Mouse (Mus musculus) neural tube, embryonic 11.5 days (tissue): ENCODE measurements around the gene Zfhx3. TPM values are rescaled to one million over a fixed set of nuclear protein-coding genes. Genes with fewer than 3 reads are reported as not detected.

Experiments
- ATAC-seq: fragments of 200-750 bp; cut with Nextera tagmentation; 2 replicates; pipeline ENCODE4 v1.8.0; 2017; ENCODE audit warnings: moderate number of reproducible peaks, mild to moderate bottlenecking, moderate TSS enrichment, moderate library complexity; ENCODE audit not compliant: insufficient read depth, low FRiP score, low TSS enrichment
- DNase-seq: peaks from one replicate; pipeline ENCODE4 v3.0.0-alpha.2; 2015; ENCODE audit warnings: low spot score
- H3K27ac ChIP-seq: fragments of 300-500 bp; sonication (generic); 2 replicates; pipeline ENCODE4 v1.5.1; 2014; ENCODE audit warnings: low read depth, mild to moderate bottlenecking, low read length
- H3K27me3 ChIP-seq: fragments of 300-500 bp; sonication (generic); 2 replicates; pipeline ENCODE4 v1.6.1; 2014; ENCODE audit warnings: mild to moderate bottlenecking, low read length, mixed read lengths; ENCODE audit not compliant: control insufficient read depth, insufficient read depth
- H3K36me3 ChIP-seq: fragments of 300-500 bp; sonication (generic); 2 replicates; pipeline ENCODE4 v1.6.1; 2014; ENCODE audit warnings: mild to moderate bottlenecking, low read length, moderate library complexity, mixed read lengths; ENCODE audit not compliant: control insufficient read depth, insufficient read depth
- H3K4me1 ChIP-seq: fragments of 300-500 bp; sonication (generic); 2 replicates; pipeline ENCODE4 v1.6.1; 2014; ENCODE audit warnings: low read length, mixed read lengths; ENCODE audit not compliant: control insufficient read depth, insufficient read depth
- H3K4me2 ChIP-seq: fragments of 300-500 bp; sonication (generic); 2 replicates; pipeline ENCODE4 v1.6.1; 2014; ENCODE audit warnings: low read depth, mild to moderate bottlenecking, moderate library complexity
- H3K4me3 ChIP-seq: fragments of 300-500 bp; sonication (generic); 2 replicates; pipeline ENCODE4 v1.5.1; 2014; ENCODE audit warnings: low read depth, low read length
- H3K9ac ChIP-seq: fragments of 300-500 bp; sonication (generic); 2 replicates; pipeline ENCODE4 v1.6.1; 2014; ENCODE audit warnings: mild to moderate bottlenecking, low read length
- H3K9me3 ChIP-seq: fragments of 300-500 bp; sonication (generic); 2 replicates; pipeline ENCODE4 v1.6.1; 2016; ENCODE audit warnings: low read length; ENCODE audit not compliant: control insufficient read depth
- WGBS: fragments of 180-500 bp; shearing (Covaris S2); extraction: QIAGEN DNeasy Blood & Tissue Kit; methylation state at CpG from one replicate; pipeline ENCODE4 v1.1.7; 2014; 5-methylcytosine and 5-hydroxymethylcytosine counted together
- polyA plus RNA-seq: library from polyadenylated mRNA; unstranded; fragments of >200 nt; fragmentation: Nextera tagmentation; extraction: Ambion mirVana; gene quantifications from 2 replicates; pipeline ENCODE4 v1.2.1, GENCODE M21; 2014

Zfhx3 gene
- polyA plus RNA-seq, 1 experiment from 2014 or later, result 36.2 TPM

GRCm38 (mm10) chr8:108710607-108711489 lies 768.4 kb downstream of the Zfhx3 start:
- Histone ChIP-seq H3K27ac (peak overlapping the region; percentile 82), H3K4me2 (peak overlapping the region; percentile 8), H3K9ac (peak overlapping the region; percentile 63), H3K9me3 (no peaks in the 10 kb centered on the region), H3K4me1 (peaks cover 76% of the 10 kb centered on the region), H3K4me3 (no peak overlapping the region), H3K27me3 (no peaks in the 10 kb centered on the region), H3K36me3 (no peaks in the 10 kb centered on the region)
- DNase-seq (no peak), ATAC-seq (no peak)
- 5% methylated on average over 7 of the region's 8 CpGs for WGBS

GRCm38 (mm10) chr8:108711490-108711793 lies 769.0 kb downstream of the Zfhx3 start:
- H3K27ac ChIP-seq, result peak overlapping the region; percentile 82
- ATAC-seq (no peak), DNase-seq (no peak)
- peaks cover 76% of the 10 kb centered on the region for H3K4me1 ChIP-seq
- no peaks in the 10 kb centered on the region for H3K27me3 ChIP-seq
- no peaks in the 10 kb centered on the region for H3K36me3 ChIP-seq
- H3K9me3 ChIP-seq, result no peaks in the 10 kb centered on the region
- H3K9ac ChIP-seq, result peak overlapping the region; percentile 63
- no peak overlapping the region for H3K4me3 ChIP-seq
- H3K4me2 ChIP-seq, result peak overlapping the region; percentile 96
- WGBS, result 31% methylated on average over 5 of the region's 5 CpGs

- WGBS, result 9% methylated on average over 14 of the region's 14 CpGs
- Histone ChIP-seq H3K4me2 (peak overlapping the region; percentile 96), H3K27me3 (no peaks in the 10 kb centered on the region), H3K4me3 (no peak overlapping the region), H3K36me3 (no peaks in the 10 kb centered on the region), H3K27ac (peak overlapping the region; percentile 82), H3K9me3 (no peaks in the 10 kb centered on the region), H3K9ac (peak overlapping the region; percentile 63), H3K4me1 (peaks cover 74% of the 10 kb centered on the region)
- ATAC-seq, result no peak
- no peak for DNase-seq
Observed at GRCm38 (mm10) chr8:108712001-108712411, 769.6 kb downstream of the Zfhx3 start.

GRCm38 (mm10) chr8:108712607-108713006 lies 770.2 kb downstream of the Zfhx3 start:
- ATAC-seq, result no peak
- Histone ChIP-seq H3K4me1 (peaks cover 77% of the 10 kb centered on the region), H3K9me3 (no peaks in the 10 kb centered on the region), H3K27ac (peak overlapping the region; percentile 82), H3K27me3 (no peaks in the 10 kb centered on the region), H3K36me3 (no peaks in the 10 kb centered on the region), H3K9ac (peak overlapping the region; percentile 63), H3K4me3 (no peak overlapping the region), H3K4me2 (peak overlapping the region; percentile 96)
- WGBS, result 23% methylated on average over 4 of the region's 4 CpGs
- no peak for DNase-seq

- DNase-seq (no peak), ATAC-seq (no peak)
- H3K4me3 ChIP-seq, result peak overlapping the region; percentile 73
- peak overlapping the region; percentile 97 for H3K27ac ChIP-seq
- 7% methylated on average over 19 of the region's 19 CpGs for WGBS
- peak overlapping the region; percentile 96 for H3K4me2 ChIP-seq
- no peaks in the 10 kb centered on the region for H3K9me3 ChIP-seq
- no peaks in the 10 kb centered on the region for H3K36me3 ChIP-seq
- H3K27me3 ChIP-seq, result no peaks in the 10 kb centered on the region
- peak overlapping the region; percentile 94 for H3K9ac ChIP-seq
- H3K4me1 ChIP-seq, result peaks cover 81% of the 10 kb centered on the region
Observed at GRCm38 (mm10) chr8:108713346-108714142, 771.1 kb downstream of the Zfhx3 start.

GRCm38 (mm10) chr8:108714143-108714635 lies 771.7 kb downstream of the Zfhx3 start:
- WGBS, result under 1% methylated on average over 21 of the region's 21 CpGs
- Histone ChIP-seq H3K4me3 (peak overlapping the region; percentile 73), H3K9me3 (no peaks in the 10 kb centered on the region), H3K4me1 (peaks cover 76% of the 10 kb centered on the region), H3K36me3 (no peaks in the 10 kb centered on the region), H3K27me3 (no peaks in the 10 kb centered on the region), H3K27ac (peak overlapping the region; percentile 97), H3K4me2 (peak overlapping the region; percentile 96), H3K9ac (peak overlapping the region; percentile 94)
- DNase-seq (no peak), ATAC-seq (peak; percentile 17)

GRCm38 (mm10) chr8:108714636-108715415 lies 772.4 kb downstream of the Zfhx3 start:
- WGBS, result under 1% methylated on average over 65 of the region's 84 CpGs

GRCm38 (mm10) chr8:108715416-108715948 lies 773.0 kb downstream of the Zfhx3 start:
- no peak for ATAC-seq
- Histone ChIP-seq H3K9me3 (no peaks in the 10 kb centered on the region), H3K9ac (peak overlapping the region; percentile 94), H3K27me3 (no peaks in the 10 kb centered on the region), H3K36me3 (no peaks in the 10 kb centered on the region), H3K4me1 (peaks cover 71% of the 10 kb centered on the region), H3K4me2 (peak overlapping the region; percentile 96), H3K27ac (peak overlapping the region; percentile 97), H3K4me3 (peak overlapping the region; percentile 73)
- no peak for DNase-seq
- 7% methylated on average over 10 of the region's 11 CpGs for WGBS

More at GRCm38 (mm10) chr8:108714636-108715415, 772.4 kb downstream of the Zfhx3 start:
- no peaks in the 10 kb centered on the region for H3K27me3 ChIP-seq
- ATAC-seq (peak; percentile 77), DNase-seq (peak; percentile 88)
- peaks cover 74% of the 10 kb centered on the region for H3K4me1 ChIP-seq
- peak overlapping the region; percentile 97 for H3K27ac ChIP-seq
- peak overlapping the region; percentile 94 for H3K9ac ChIP-seq
- H3K4me2 ChIP-seq, result peak overlapping the region; percentile 96
- H3K4me3 ChIP-seq, result peak overlapping the region; percentile 73
- H3K9me3 ChIP-seq, result no peaks in the 10 kb centered on the region
- H3K36me3 ChIP-seq, result no peaks in the 10 kb centered on the region
